Comparison of ENCODE assay signal across 16 mouse cellular contexts in genomic region chr2:105685651-105686050, GRCm38 (mm10). TPM values are rescaled to one million over a fixed set of nuclear protein-coding genes. Genes with fewer than 3 reads are reported as not detected.
DNase-seq lines count a peak whose midpoint lies in the region; ATAC-seq and TF ChIP-seq lines count a peak whose summit lies in the region.
"Had no signal": no experiment of that assay in that cellular context is flagged by ENCODE, and none has a peak within 500 bp of the region (broad histone marks: within the 10 kb centered on the region; RNA-seq: fewer than 3 reads in every experiment).

No protein-coding gene starts in this region.

- intact Hi-C loops in left cerebral cortex, postnatal 10 days (cut with DNase I): loop anchor here (10.0 kb wide), 1 partner anchor 219 kb away; the partner anchor contains the start of genes Elp4 and Immp1l

- TF ChIP-seq CTCF in intestine, postnatal 0 days (IDR thresholded peaks at IDR 0.05; ENCODE audit: low read depth): no peak

- no peak overlapping the region for H3K4me2 ChIP-seq in intestine, embryonic 14.5 days (ENCODE audit: low read length)
- H3K4me2 ChIP-seq in intestine, postnatal 0 days (replicated peaks; ENCODE audit: low read depth): no peak overlapping the region
- H3K4me2 ChIP-seq in embryonic facial prominence, embryonic 11.5 days (ENCODE audit: low read depth, low read length): no peak overlapping the region
- H3K4me2 ChIP-seq in midbrain, embryonic 14.5 days (ENCODE audit: low read length): no peak overlapping the region
- H3K4me2 ChIP-seq: heart, embryonic 11.5 days; kidney, embryonic 15.5 days had no signal

- H3K27me3 ChIP-seq in intestine, embryonic 14.5 days (replicated peaks; ENCODE audit: control insufficient read depth, insufficient read depth, low read length): peaks cover 100% of the 10 kb centered on the region
- peaks cover 97% of the 10 kb centered on the region for H3K27me3 ChIP-seq in intestine, postnatal 0 days (replicated peaks; ENCODE audit: control insufficient read depth, insufficient read depth, low read length)
- peaks cover 86% of the 10 kb centered on the region for H3K27me3 ChIP-seq in embryonic facial prominence, embryonic 11.5 days (ENCODE audit: control insufficient read depth, insufficient read depth, low read length)
- H3K27me3 ChIP-seq in midbrain, embryonic 14.5 days (ENCODE audit: control insufficient read depth, insufficient read depth, low read length): peaks cover 90% of the 10 kb centered on the region
- H3K27me3 ChIP-seq: CH12.LX had no signal

- no peaks in the 10 kb centered on the region for H3K36me3 ChIP-seq in intestine, embryonic 14.5 days (ENCODE audit: control insufficient read depth, insufficient read depth, low read length)
- no peaks in the 10 kb centered on the region for H3K36me3 ChIP-seq in intestine, postnatal 0 days (ENCODE audit: control insufficient read depth, insufficient read depth)
- no peaks in the 10 kb centered on the region for H3K36me3 ChIP-seq in embryonic facial prominence, embryonic 11.5 days (replicated peaks; ENCODE audit: control insufficient read depth, insufficient read depth, low read depth, low read length)
- H3K36me3 ChIP-seq in midbrain, embryonic 14.5 days (ENCODE audit: control insufficient read depth, insufficient read depth, low read length): no peaks in the 10 kb centered on the region
- H3K36me3 ChIP-seq: kidney, embryonic 15.5 days had no signal

- DNase-seq in cerebellum, adult 11-12 months: peak; percentile 65
- no peak for DNase-seq in cerebellum, adult 11 months
- DNase-seq in intestine, embryonic 14.5 days (ENCODE audit: low spot score): peak; percentile 50
- peak; percentile 2 for DNase-seq in embryonic facial prominence, embryonic 11.5 days (ENCODE audit: low spot score)
- peak; percentile 7 for DNase-seq in midbrain, embryonic 14.5 days
- no peak for DNase-seq in kidney, adult 18-20 months
- no peak for DNase-seq in left cerebral cortex, postnatal 10 days (ENCODE audit: extremely low spot score in 1 of 2, low spot score in 2 of 2)
- DNase-seq: liver; lung, adult 2 months; right cerebral cortex, adult 18-20 months had no signal

- no peak overlapping the region for H3K27ac ChIP-seq in intestine, embryonic 14.5 days (ENCODE audit: low read depth)
- H3K27ac ChIP-seq in intestine, postnatal 0 days (ENCODE audit: low read depth, low read length): no peak overlapping the region
- no peak overlapping the region for H3K27ac ChIP-seq in embryonic facial prominence, embryonic 11.5 days (replicated peaks; ENCODE audit: low read depth, low read length)
- H3K27ac ChIP-seq in midbrain, embryonic 14.5 days (replicated peaks; ENCODE audit: low read depth, low read length): no peak overlapping the region
- H3K27ac ChIP-seq: kidney, embryonic 15.5 days had no signal

- ATAC-seq in intestine, embryonic 14.5 days (replicated peaks; ENCODE audit: low FRiP score, low TSS enrichment, low read depth): no peak
- ATAC-seq in intestine, postnatal 0 days: no peak
- ATAC-seq in embryonic facial prominence, embryonic 11.5 days (replicated peaks; ENCODE audit: insufficient number of reproducible peaks, low FRiP score, low TSS enrichment, low read depth): no peak
- ATAC-seq in midbrain, embryonic 14.5 days (ENCODE audit: low FRiP score, low TSS enrichment): no peak

- H3K4me3 ChIP-seq in intestine, embryonic 14.5 days (ENCODE audit: low read depth, low read length): no peak overlapping the region
- H3K4me3 ChIP-seq in intestine, postnatal 0 days (ENCODE audit: low read depth, low read length): no peak overlapping the region
- no peak overlapping the region for H3K4me3 ChIP-seq in embryonic facial prominence, embryonic 11.5 days (ENCODE audit: low read depth, low read length)
- no peak overlapping the region for H3K4me3 ChIP-seq in midbrain, embryonic 14.5 days (replicated peaks; ENCODE audit: low read depth, low read length)
- H3K4me3 ChIP-seq: kidney, embryonic 15.5 days had no signal

- no peak overlapping the region for H3K9ac ChIP-seq in intestine, embryonic 14.5 days (ENCODE audit: low read length)
- no peak overlapping the region for H3K9ac ChIP-seq in intestine, postnatal 0 days (ENCODE audit: low read depth, low read length)
- H3K9ac ChIP-seq in embryonic facial prominence, embryonic 11.5 days (replicated peaks; ENCODE audit: low read length): no peak overlapping the region
- H3K9ac ChIP-seq in midbrain, embryonic 14.5 days (replicated peaks; ENCODE audit: low read length): no peak overlapping the region
- H3K9ac ChIP-seq: kidney, embryonic 15.5 days had no signal

- H3K4me1 ChIP-seq in intestine, embryonic 14.5 days (replicated peaks; ENCODE audit: control insufficient read depth, insufficient read depth, low read length): no peaks in the 10 kb centered on the region
- no peaks in the 10 kb centered on the region for H3K4me1 ChIP-seq in intestine, postnatal 0 days (replicated peaks; ENCODE audit: control insufficient read depth, insufficient read depth, low read length)
- H3K4me1 ChIP-seq in embryonic facial prominence, embryonic 11.5 days (ENCODE audit: control insufficient read depth, insufficient read depth, low read length): peaks cover 4% of the 10 kb centered on the region
- H3K4me1 ChIP-seq in midbrain, embryonic 14.5 days (ENCODE audit: control insufficient read depth, insufficient read depth, low read length): 0 out of 2 replicates have a peak, but pooled peaks cover 5% of the 10 kb centered on the region

- H3K9me3 ChIP-seq in intestine, embryonic 14.5 days (ENCODE audit: control insufficient read depth, low read length): no peaks in the 10 kb centered on the region
- no peaks in the 10 kb centered on the region for H3K9me3 ChIP-seq in intestine, postnatal 0 days (ENCODE audit: control insufficient read depth)
- no peaks in the 10 kb centered on the region for H3K9me3 ChIP-seq in embryonic facial prominence, embryonic 11.5 days (replicated peaks; ENCODE audit: control insufficient read depth, low read length)
- no peaks in the 10 kb centered on the region for H3K9me3 ChIP-seq in midbrain, embryonic 14.5 days (ENCODE audit: control insufficient read depth, low read length)
- H3K9me3 ChIP-seq: kidney, embryonic 15.5 days had no signal

- 8% methylated on average over 11 of the region's 11 CpGs for WGBS in intestine, embryonic 14.5 days
- WGBS in intestine, postnatal 0 days: 9% methylated on average over 11 of the region's 11 CpGs
- 17% methylated on average over 11 of the region's 11 CpGs for WGBS in embryonic facial prominence, embryonic 11.5 days
- WGBS in midbrain, embryonic 14.5 days: 14% methylated on average over 11 of the region's 11 CpGs

RNA-seq across cellular contexts. Expression of gene Pax6, which starts 17.0 kb away (rescaled TPM):
- 0.19 and 2.2 TPM in 2 replicates for polyA plus RNA-seq in intestine, embryonic 14.5 days (2014; fragmentation: Nextera tagmentation; extraction: Ambion mirVana)
- polyA plus RNA-seq in intestine, postnatal 0 days (2015; fragmentation: Nextera tagmentation; extraction: Ambion mirVana): 0.43 and 0.51 TPM in 2 replicates
- 13.9 and 26.6 TPM in 2 replicates for polyA plus RNA-seq in embryonic facial prominence, embryonic 11.5 days (2014; fragmentation: Nextera tagmentation; extraction: Ambion mirVana)
- polyA plus RNA-seq in midbrain, embryonic 14.5 days (2014; fragmentation: Nextera tagmentation; extraction: Ambion mirVana): 20.7 and 22.9 TPM in 2 replicates
- total RNA-seq in left cerebral cortex, postnatal 10 days (2021): 1 to 10 TPM; 7.0 to 7.5 TPM
- total RNA-seq: gastrocnemius, adult 8-10 months; hematopoietic stem cell, adult 5-6 weeks had no signal
- polyA plus RNA-seq: lung, adult 2 months had no signal

Comparison
In these comparisons a context has a peak if more than half of its experiments do, and no peak if none do; other contexts are left out.
1. DNase-seq: peak in cerebellum, adult 11-12 months (single experiment), intestine, embryonic 14.5 days (single experiment), embryonic facial prominence, embryonic 11.5 days (single experiment) and midbrain, embryonic 14.5 days (single experiment); none in cerebellum, adult 11 months (single experiment), kidney, adult 18-20 months (single experiment) and left cerebral cortex, postnatal 10 days (0 of 2).